Mouse (Mus musculus) left cerebral cortex, adult 8-10 months (tissue): ENCODE measurements around the gene Arf3. TPM values are rescaled to one million over a fixed set of nuclear protein-coding genes. Genes with fewer than 3 reads are reported as not detected.

ENCODE experiments used
- DNase-seq, 2 experiments: peaks; one replicate each; pipeline ENCODE4 v3.0.0; 2022; ENCODE audit warnings: low spot score in 2 of 2
- total RNA-seq, 4 experiments: library from RNA; stranded (reverse); gene quantifications; 2 replicates each; pipeline ENCODE4 v1.2.4; 2022

Arf3 gene
- total RNA-seq, 4 experiments from 2014 or later: 721 to 844 (median 792) TPM

- no peak for DNase-seq
These were observed 28.2 kb upstream of the Arf3 start for GRCm38 (mm10) chr15:98791221-98791620.

GRCm38 (mm10) chr15:98790761-98791160 lies 27.7 kb upstream of the Arf3 start:
- no peak for DNase-seq

GRCm38 (mm10) chr15:98789661-98790535 lies 26.9 kb upstream of the Arf3 start, which contains the start of gene Wnt1:
Gene Wnt1 (plus strand): TSS chr15:98789857.
- DNase-seq: no peak

DNA sequence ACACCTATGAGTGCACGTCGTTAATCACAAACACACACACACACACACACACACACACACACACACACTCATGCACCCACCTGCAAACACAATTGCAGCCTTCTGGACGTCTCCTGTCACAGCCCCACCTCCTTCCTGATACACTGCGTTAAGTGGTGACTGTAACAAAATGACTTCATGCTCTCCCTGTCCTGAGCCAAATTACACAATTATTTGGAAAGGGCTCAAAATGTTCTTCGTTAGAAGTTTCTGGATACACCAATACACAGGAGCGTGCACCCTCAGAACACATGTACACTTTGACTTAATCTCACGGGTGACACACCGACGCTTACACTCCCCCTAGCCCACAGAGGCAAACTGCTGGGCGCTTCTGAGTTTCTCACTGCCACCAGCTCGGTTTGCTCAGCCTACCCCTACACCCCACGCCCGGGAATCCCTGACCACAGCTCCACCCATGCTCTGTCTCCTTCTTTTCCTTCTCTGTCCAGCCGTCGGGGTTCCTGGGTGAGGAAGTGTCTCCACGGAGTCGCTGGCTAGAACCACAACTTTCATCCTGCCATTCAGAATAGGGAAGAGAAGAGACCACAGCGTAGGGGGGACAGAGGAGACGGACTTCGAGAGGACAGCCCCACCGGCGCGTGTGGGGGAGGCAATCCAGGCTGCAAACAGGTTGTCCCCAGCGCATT lies 26.1 kb upstream of the Arf3 start:
- DNase-seq: no peak

DNA sequence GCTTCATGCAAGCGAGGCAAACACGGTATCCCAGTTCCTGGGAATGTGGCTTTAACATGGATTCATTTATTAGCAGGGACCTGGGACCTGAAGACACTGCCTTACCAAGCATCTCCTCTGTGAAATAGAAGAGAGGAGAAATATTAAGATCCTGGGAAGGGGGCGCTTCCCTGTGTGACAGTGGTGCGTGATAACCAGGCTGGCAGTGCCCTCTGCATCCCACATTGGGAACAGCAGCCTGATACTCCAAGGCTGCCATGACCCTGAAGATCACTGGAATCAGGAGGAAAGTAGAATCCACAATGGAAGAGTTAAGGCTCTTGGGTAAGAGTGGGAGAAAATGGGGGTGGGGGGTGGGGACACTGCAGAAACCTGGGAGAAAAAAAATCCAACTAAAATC lies 24.9 kb upstream of the Arf3 start:
- no peak for DNase-seq

- DNase-seq: no peak
These were observed 22.7 kb upstream of the Arf3 start for GRCm38 (mm10) chr15:98785744-98786143.

DNA sequence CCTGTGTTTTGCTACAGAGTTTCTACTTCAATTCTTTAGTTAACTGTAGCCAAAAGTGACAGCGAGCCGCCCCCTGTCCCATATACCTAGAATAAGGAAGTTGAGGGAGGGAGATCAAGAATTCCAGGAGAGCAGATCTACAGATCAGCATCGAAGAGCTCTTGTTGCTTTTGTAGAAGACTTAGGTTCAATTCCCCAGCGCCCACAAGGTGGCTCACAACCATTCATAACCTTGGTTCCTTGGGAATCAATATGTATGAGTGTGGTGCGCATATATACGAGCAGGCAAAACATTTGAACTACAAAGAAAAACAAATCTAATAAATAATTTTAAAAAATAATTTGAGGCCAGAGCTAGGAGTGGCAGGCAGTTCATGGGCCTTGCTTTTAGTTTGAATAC lies 18.2 kb upstream of the Arf3 start:
- no peak for DNase-seq

DNA sequence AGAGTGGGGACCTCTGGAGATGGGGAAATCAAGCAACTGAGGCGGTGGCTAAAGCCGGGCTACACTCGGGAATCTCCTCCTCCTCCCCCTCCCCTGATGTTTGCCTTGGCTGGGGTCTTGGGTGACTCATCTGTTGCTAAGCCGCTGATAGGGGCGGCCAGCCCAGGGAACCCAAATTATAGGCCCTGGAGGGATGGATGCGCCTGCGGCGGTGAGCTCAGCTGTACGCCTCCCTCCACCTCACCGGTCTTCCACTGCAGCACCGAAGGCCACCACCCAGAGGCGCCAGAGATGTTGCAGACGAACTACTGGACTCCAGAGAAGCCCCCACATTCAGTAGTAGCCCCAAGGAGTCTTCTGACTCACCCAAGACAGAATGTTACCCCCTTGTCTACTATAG lies 17.6 kb upstream of the Arf3 start:
- no peak for DNase-seq

GRCm38 (mm10) chr15:98780075-98780474 lies 17.1 kb upstream of the Arf3 start:
- DNase-seq: no peak

- no peak for DNase-seq
These were observed 15.8 kb upstream of the Arf3 start for GRCm38 (mm10) chr15:98778806-98779205.

- no peak for DNase-seq
These were observed 15.3 kb upstream of the Arf3 start for GRCm38 (mm10) chr15:98778191-98778770.

GRCm38 (mm10) chr15:98777762-98778161 lies 14.7 kb upstream of the Arf3 start, which contains the start of gene Wnt10b:
Gene Wnt10b (minus strand): TSS chr15:98778150.
- no peak for DNase-seq

GRCm38 (mm10) chr15:98777005-98777616 lies 14.1 kb upstream of the Arf3 start:
- no peak for DNase-seq

- DNase-seq: no peak
These were observed 13.4 kb upstream of the Arf3 start for GRCm38 (mm10) chr15:98776280-98777004.

DNA sequence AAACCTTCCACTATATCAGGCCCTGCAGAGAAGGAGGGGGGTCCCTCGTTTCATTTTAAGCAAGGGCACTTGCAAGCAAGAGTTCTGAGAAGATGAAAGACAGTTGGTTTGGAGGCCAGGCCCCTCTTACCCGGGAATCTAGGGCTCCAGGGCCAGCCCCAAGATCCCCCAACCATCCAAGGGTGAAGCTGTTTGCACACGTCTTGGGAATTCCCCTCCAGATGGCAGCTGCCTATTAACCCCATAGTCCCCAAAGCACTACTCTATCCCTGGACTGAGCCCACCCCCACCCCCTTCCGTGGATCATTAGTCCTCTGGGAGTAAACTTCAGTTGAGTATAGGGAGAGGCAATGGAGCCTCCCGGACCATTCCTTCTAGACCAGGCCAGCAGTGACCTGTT lies 12.5 kb upstream of the Arf3 start:
- no peak for DNase-seq

DNA sequence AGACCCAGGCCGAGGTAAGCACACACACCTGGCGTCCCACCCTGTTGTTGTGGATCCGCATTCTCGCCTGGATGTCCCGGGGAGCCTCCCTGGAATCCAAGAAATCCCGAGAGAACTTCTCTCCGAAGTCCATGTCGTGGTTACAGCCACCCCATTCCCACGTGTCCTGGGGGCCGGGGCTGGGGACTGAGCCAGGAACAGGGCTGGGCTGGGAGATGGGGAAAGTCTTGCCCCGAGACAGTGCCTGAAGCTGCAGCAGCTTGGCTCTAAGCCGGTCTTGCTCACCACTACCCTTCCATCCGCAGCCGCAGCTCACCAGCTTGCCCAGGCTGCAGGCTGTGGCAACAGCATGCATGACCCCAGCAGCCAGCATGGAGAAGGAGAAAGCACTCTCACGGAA lies 11.1 kb upstream of the Arf3 start:
- no peak for DNase-seq

DNA sequence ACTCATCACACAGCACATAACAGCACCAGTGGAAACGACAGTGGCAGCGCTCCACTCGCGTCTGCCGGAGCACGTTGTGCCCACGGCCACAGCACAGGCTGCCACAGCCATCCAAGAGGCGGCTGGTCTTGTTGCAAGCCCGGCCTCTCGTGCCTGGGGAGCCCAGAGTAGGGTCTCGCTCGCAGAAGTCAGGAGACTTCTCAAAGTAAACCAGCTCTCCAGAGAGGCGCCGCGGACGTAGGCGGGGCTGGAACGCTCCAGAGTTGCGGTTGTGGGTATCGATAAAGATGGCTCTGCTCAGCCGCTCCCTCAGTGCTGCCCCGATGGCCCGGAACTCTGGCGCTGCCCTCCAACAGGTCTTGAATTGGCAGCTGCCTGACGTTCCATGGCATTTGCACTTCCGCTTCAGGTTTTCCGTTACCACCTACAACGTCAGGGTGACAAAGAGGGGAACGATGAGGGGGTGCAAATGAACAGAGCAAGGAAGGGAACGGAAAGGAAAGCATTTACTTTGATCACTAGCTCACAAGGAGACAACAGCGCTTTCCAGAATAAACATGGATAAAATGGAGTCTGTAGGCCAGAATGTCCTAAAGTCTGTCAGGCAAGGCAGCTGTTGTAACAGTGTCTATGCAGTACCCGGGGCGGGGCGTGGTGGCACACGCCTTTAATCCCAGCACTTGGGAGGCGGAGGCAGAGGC lies 9.6 kb upstream of the Arf3 start:
- DNase-seq: no peak

- no peak for DNase-seq
These were observed 8.9 kb upstream of the Arf3 start for GRCm38 (mm10) chr15:98771813-98772425.

GRCm38 (mm10) chr15:98768259-98768658 lies 5.2 kb upstream of the Arf3 start:
- DNase-seq: no peak

- no peak for DNase-seq
These were observed 2.9 kb upstream of the Arf3 start for GRCm38 (mm10) chr15:98765929-98766328.
